Mouse (Mus musculus): ENCODE data around the gene Gm21874.
"Not testable (repeated sequence)": the region's sequence is repeated elsewhere in the genome, so short reads cannot be mapped to it uniquely, and the experiment has no call there.

The Gm21874 gene

DNA sequence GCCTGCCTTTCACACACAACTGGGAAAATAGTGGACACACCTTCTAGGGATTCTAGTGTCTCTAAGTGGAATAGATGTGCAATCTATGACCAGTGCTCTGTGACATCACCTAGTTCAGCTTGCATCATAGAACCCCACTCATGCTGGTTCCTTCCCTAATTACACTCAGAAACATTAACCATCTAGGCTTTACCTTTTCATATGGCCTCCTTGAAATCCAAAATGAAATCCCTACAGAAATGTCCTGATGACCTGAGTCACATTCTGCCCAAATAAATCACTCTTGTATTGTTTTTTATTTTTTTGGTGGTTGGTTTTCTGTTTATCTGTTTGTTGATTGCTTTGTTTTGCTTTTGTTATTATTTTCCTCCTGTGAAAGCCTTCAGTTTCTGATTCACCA lies at the start of gene Gm21874:
Gene Gm21874 (minus strand): TSS at position 101 of the 400 bp plus-strand sequence.
- DNase-seq = not testable (repeated sequence)

Data from heart, adult 11 months (tissue).